Mouse (Mus musculus) cerebellum, postnatal 14 days (tissue): Measurements from ENCODE around the gene Pop5.

Source experiments
- DNase-seq, 2 experiments: peaks; one replicate each; pipeline ENCODE4 v3.0.0; 2021; ENCODE audit warnings: mixed read lengths in 2 of 2

The Pop5 gene

DNA sequence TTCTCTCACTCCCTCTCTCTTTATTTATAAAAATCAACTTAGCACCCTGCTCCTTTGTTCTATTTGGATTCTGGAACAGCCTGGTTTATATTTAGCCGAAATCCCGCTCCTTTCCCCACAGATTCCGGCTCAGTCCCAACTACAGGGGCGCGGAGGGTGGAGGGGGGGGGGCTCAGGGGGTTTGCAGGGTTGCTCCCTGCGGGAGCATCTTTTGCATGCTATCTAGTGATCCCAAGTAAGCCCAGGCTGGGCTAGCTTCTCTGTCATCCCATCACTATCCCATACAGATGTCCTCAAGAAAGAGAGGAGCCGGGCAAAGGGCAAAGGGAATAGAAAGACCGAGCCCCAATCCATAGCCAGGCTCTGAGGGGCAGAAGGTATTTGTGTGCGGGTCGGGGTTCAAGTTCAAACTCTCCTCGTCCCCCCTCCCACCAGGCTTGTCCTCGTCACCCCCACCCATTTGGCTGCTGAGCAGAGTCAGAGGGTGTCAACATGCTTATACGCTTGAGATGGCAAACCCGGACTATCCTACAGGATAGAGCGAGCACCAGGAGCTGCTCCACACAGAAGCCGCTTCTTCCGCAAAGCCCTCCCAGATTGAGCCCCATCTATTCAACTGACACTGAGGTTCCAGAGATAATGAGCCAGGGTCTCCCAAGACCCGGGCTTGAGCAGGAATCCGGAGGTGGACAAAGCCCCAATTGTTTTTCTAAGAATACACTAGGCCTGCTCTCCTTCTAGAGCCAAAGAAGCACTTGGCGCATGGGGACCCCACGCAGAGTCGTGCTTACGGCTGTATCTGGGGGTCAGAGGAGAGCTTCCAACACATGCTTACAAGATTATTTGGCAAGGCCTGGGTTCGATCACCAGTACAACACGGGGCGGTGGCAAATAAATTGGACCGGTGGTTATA lies 20.1 kb upstream of the Pop5 start:
- DNase-seq = peak in 1 of 2 experiments; percentile 52

DNA sequence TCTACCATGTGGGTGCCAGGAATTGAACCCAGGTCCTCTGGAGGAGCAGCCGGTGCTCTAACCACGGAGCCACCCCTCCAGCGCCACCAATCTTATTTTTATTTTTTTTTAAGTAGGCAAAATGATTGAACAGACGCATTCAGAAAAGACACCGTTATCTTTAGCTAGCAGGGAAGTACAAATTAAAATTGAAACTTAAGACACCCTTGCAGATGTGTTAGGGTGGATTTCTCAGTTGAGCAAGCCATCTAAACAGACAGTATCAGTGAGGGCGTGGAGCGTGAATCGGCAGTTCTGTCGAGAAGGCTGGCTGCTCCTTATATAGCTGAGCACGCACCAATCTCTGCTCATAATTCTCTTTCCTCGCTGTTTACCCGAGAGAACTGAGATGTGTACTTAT lies 17.6 kb upstream of the Pop5 start:
- no peak for DNase-seq

DNA sequence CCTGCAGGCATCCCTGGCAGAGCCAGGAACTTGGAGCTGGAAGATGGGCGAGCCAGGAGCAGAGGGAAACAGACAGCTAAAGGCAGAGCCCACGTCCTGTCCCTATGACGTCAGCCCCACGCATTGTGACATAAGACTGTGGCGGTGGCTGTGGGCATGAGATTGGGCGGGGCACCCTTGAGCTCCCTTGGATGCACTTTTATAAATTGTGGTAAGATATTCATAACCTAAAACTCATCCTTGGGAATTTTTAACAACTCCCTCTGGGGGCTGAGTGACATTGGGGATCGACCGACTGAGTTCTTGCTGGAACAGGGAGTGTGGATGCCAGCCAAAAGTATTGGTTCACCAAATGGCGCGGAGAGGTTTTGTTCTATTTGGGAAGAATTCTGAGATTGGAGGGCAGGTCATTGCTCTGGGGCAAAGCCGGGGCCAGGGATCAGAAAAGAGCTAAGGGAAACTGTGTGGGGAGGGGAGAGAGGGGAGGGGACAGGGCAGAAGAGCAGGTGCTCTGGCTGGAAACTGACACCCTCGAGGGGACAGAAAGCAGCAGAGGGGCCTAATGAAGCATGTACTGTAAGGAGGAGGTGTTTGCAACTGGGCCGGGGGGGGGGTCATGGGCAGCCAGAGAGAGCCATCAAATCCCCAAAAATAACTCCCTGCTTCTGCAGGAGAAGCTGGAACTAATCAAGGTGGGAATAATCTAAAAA lies 14.6 kb upstream of the Pop5 start:
- DNase-seq = peak; percentile 67 to 70

DNA sequence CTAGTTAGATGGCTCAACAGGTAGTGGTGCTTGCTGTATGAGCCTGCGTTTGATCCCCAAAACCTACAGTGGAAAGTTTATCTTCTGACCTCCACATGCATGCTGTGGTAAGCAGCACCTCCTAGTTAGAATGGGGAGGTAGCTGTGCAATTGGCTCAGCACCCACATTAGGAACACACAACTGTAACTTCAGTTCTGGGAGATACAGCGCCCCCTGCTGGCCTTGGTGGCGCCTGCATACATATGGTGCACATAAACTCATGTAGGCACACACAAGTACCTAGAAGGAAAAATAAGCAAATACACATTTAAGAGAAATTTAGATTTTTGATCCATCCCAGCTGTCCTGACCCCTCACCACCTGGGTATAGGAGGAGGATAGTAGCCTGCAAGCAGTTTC lies 13.2 kb upstream of the Pop5 start:
- DNase-seq = peak in 1 of 2 experiments; percentile 60

DNA sequence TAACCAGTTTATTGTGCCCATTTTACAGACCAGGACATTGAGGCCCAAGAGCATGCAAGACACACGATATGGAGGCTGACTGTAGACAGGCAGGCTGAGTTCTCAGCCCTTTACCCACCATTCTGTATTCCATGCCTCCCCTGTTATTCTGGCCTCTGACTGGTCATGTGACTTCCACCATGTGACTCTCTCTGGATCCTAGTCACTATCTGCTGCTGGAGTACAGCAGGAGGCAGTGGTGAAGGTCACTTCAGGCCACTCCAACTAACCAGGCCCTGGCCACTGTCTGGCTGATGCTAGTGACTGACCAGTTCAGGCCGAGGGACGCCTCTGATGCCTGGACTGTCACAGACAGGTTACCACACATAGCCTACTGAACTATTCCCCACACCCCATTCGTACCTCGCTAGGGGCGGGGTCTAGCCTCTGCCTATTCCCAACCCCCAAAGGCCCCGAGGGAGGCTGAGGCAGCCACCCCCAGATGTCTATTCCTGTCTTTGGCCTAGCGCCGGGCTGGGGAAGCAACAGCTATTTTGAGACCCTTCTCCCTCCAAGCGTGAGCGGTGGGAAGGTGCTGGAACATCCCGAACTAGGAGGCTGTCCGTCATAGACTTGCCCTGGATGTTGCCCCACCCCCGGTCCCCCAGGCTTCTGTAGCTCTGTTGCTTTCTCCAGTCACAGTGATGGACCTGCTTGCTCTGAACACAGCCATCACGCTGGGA lies 4.6 kb upstream of the Pop5 start:
- no peak for DNase-seq

DNA sequence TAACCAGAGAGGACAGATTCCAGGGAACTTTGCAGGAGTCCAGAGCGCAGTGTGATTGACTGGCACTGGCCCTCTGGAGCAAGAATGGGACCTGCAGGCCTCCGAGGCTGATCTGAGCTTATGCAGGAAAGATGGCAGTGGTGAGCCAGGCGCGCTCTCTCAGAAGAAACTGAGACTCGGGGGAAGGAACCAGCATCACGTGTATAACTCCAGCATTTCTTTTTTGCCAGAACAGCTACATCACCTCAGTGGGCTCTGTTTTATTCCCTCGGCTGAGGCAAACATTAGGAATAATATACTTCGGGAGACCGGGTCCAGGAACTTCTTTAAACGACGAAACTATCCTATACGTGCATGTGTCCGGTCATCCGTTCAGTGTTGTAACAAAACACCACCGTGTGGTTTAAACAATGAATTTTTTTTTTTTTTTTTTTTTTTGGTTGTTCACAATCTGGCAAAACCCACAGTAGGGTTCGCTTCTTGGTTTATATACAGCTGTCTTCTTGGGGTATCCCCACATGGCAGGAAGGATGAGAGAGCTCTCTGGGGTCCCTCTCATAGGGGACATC lies 4.0 kb upstream of the Pop5 start:
- DNase-seq = no peak

DNA sequence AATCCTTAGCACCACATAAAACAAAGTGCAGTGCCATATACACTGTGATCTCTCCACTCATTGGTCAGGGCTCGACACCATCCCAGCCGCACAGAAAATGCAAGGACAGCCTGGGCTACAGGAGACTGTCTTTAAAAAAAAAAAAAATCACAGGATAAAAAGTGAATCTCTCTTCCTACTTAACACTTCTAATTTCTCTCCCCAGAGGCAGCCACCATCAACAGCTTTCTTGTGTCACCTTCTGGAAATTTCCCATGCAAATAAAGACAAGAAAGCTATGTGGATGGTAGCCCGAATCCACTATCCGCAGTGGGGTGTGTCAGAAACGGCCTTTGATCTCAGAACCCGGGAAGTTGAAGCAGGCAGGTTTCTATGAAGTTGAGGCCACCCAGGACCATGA lies 3.1 kb upstream of the Pop5 start:
- DNase-seq = no peak

DNA sequence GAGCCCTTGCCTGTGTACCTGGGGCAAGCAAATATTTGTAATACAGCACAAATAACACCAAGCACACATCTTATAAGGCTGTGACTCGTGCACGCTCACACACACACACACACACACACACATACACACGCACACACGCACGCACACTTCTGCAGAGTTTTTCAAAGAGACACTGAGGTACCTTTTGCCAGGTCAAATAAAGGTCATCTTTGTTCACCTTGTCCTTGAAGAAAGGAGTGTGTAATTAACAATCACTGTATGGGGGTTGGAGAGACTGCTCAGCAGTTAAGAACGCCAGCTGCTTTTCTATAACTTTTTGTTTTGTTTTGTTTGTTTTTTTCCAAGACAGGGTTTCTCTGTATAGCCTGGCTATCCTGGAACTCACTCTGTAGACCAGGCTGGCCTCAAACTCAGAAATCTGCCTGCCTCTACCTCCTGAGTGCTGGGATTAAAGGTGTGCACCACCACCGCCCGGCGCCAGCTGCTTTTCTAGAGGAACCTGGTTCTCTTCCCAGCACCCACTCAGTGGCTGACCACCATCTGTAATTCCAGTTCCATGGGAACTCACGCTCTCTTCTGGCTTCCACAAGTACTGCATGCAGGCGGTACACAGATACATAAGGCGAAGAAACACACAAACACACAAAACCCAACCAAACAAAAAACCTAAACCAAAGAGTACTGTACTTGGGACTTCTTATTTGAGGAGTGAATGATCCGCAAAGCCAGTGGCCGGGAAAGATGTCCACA lies 2.4 kb upstream of the Pop5 start:
- no peak for DNase-seq

DNA sequence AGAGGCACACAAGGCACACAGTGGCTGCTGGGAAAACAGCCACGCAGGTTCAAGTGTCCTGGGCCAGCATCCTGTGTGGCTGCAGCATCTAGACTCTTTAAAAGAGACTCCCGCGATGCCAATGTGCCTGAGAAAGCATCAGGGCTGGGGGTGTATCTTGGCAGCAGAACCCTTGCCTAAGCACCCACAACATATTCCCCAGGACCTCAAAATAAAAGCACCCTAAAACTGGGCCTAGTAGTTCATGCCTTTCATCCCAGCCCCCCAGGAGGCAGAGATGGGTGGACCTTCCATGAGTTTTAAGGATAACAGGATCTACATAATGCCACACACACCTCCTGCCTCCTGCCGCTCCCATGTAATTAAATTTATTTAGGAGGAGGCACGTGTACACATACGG lies 1.1 kb upstream of the Pop5 start:
- no peak for DNase-seq

DNA sequence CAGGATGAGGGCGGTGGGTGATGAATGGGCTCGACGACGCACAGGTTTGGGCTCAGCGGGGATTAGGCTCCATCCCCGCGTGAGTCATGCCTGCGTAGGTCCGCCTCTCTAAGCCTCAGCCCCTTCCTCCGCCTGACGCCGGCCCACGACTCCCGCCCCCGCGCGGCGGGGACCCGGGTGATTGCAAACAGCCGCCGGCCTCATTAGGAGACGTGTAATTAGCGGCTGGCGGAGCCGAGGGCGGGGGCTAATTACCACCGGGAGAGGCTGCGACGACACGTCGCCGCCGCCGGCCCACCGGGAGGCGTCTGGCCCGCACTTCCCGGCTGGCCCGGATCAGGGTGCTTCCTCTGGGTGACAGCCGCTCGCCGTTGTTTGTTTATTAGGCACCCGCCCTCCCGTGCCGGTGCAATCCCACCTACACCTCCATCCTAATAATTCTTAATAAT lies 289 bp upstream of the Pop5 start:
- peak; percentile 74 to 75 for DNase-seq

DNA sequence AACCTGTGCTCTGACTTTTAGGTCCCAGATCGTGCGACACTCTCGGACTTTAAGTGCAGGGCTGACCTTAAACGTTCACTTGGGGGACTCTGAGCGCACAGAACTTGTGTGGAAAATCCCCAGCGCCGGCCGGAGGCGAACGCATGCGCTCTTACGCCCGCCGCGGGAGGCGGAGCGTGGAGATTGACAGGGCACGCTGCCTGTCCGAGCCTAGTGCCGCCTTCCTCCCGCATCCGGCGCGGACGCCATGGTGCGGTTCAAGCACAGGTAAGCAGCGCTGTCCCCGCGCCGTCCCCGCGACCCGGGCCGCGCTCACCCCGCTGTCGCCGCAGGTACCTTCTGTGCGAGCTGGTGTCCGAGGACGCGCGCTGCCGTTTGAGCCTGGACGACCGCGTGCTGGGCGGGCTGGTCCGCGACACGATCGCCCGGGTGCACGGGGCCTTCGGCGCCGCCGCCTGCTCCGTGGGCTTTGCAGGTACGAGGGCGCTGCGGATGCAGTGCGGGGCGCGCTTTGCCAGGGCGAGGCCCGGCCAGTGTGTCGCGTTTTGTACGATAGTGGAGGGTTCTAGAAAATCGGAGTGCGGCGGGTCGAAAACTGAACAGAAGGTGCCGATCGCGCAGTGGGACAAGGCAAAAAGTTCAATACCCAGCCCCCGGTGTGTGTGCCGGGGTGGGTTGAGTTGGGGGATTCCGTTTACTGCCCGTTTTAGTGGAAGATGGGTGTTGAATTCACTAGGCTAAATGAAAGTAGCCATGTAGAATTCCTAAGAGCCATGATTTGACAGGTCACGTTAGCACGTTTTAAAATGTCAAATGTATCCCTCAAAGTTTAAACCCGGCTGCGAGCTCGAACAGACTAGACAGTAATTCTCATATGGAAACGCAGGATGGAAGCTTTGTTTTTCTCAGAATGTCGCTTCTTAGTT lies 2.4 kb downstream of the Pop5 start:
- peak; percentile 94 to 97 for DNase-seq

DNA sequence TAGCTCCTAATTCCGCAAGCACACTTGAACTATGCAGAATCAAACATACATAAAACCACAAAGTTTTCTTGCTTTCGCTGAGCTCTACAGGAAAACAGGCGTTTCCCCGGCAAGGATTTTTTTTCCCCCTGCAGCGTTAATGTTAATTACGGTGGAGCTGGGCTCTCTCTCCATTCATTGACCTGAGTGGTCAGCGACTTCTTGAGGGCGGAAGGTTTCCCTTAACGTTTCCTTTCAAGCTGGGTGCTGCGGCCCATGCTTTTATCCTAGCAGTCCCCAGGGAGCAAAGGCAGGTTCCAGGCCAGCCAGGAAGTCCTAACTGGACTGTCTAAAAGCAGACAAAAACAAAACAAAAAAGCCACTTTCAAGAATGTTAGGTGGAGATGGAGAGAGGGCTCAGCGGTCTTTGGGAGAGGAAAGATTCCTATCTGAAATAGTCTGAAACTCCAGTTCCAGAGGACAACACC lies 3.1 kb downstream of the Pop5 start:
- no peak for DNase-seq

DNA sequence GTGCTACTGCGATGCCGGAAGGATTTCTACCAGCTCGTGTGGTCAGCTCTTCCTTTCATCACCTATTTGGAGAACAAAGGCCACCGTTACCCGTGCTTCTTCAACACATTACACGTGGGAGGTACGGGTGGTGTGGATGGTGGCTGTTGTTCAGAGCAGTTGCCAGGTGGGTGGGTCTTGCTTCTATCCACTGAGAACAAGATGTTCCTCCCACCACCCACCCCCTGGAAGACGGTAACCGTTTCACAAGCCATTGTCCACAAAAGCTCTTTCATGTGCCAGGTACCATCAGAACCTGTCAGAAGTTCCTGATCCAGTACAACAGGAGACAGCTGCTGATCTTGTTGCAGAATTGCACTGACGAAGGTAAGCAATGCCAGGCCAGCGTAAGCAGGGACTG lies 4.6 kb downstream of the Pop5 start:
- DNase-seq = no peak

DNA sequence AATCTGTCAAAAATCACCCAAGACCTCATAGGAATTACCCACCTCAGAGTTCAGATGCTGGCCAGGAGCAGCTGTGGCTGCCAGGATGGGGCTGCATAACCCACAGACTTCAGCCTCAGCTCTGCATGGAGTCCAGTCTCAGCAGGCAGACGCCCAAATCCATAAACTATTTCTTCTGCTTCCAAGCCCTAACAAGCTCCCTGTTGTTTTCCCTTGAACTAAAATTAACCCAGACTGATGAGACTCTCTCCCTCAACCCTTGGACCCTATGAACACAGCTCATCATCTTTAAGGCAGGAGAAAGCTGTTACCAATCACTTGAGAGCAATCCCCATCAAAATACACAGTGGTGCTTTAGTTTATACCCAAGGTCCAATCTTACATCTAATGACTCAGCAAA lies 19.8 kb downstream of the Pop5 start:
- DNase-seq = no peak

DNA sequence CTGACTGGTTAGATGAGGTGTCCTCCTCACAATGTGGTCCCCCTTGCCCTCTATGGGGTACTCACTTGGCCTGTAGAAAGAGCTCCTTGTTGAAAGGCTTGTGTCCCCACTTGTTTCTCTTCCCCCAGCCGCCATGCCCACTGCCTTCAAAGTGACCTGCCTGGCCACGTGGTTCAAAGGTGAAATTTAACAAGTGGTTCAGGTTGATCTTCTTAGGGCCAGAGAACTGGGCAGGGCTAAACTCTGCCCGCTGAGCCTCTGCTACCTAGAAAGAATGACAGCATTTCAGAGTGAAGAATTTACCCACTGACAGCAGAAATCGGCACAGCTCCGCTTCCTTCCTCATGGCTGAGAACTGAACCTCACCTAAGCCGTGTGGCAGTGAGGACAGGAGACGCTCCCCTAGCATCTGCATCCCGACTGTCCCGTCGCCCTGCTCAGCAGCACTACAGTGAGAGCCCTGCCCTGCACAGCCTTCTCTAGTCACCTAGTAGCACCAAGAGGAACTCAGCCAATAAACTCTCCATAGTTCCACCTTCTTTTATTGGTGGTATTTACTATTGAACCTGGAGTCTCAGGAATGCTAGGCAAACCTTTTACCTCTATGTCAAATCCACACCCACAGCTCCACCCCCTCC lies 21.4 kb downstream of the Pop5 start:
- DNase-seq = no peak

DNA sequence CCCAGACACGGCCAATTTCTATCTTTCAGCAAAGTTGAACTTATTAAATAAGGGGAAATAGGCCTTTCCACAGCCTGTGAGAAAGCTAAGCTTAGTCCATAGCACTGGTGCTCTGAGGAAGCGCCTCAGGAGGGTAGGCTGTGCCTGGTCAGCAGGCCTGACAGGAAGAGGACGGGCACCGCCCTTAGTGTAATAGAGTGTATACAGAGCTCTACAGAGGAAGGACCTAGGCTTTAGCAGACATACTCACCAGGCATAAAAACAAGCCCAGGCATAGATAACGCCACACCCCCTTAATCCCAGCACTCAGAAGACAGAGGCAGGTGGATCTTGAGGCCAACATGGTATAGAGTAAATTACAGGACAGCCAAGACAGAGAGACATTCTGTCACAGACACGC lies 24.7 kb downstream of the Pop5 start:
- no peak for DNase-seq

DNA sequence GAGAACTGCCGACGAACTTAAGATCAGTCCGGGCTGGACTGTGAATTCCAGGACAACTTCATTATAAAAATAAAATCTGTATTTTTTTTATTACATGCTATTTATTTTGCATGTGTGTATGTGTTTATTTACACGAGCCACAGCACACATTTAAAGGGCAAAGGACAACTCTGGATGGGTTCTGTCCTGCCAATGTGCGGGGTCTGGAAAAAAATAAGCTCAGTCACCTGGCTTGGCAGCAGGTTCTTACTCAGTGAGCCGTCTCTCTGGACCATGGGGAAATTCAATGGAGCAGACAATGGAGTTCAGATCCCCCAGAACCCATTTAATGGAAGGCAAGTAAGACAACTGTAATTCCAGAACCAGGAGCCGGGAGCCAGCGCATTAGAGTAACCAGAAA lies 25.5 kb downstream of the Pop5 start:
- DNase-seq = no peak

DNA sequence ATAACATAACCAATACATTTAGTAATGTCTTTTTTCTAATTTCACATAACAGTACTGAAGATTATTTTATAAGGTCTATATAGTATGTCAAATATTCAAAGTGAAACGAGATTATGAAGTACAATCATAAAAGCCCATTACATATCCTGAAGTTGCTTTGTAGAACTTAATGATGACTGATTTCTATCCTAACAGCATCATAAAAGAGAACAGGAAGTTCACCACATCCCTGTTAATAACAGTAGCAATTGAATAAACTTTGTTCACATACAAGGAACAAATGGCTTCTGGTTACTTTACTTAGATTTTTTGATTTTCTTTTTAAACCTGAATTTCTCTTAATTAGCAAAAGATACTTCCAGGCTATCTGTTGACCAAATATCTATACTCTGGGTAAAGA lies 26.2 kb downstream of the Pop5 start:
- DNase-seq = no peak

DNA sequence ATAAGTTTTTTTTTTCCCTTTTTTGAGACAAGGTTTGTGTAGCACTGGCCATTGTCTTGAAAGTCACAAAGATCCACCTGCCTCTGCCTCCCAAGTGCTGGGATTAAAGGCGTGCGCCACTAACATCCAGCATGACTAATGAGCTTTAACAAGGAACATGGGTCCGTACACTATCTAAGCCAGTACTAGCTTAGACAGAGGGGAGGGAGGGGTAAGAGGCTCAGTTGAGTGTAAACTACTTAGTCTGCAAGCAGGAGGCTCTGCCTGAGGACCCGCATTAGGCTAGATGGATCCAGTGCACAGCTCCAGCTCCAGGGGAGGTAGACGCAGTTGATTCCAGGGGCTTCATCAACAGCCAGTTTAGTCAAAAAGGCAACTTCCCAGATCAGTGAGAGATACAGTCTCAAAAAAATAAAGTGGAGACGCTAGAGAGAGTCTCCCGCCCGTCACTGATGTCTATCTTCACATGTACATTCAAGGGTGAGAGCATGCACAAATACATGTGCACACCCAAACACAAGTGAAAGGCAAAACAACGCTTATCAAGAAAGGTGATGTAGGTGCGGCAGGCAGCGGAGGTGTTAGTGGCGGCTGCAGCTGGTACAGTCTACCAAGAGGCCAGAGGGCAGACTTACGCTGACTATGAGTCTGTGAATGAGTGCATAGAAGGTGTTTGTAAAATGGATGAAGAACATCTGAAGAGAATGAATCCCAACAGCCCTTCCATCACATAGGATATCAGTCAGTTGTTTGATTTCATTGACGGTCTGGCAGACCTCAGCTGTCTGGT lies 27.1 kb downstream of the Pop5 start:
- no peak for DNase-seq

DNA sequence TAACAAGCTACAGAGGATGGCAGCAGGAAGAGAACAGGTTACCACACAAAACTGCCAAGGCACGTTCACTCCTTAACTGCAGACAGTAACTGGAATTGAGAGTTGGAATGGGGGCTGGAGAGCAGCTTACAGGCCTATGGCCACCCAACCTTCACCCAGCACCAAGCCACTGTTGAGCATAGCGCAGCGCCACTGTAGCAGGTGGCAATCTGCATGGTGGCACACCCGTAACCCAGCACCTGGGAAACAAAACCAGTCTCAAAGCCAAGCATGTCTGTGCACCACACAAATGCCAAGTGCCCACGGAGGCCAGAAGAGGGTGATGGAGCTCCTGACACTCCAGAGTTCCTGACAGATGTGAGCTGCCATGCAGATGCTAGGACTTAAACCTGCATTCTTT lies 30.7 kb downstream of the Pop5 start:
- DNase-seq = no peak
